Mouse (Mus musculus) inflammation-experienced regulatory T-cells, adult 6 months (primary cell): ENCODE data around the gene Dmc1. TPM values are rescaled to one million over a fixed set of nuclear protein-coding genes. Genes with fewer than 3 reads are reported as not detected.

Source experiments
- ATAC-seq: one replicate; pipeline ENCODE4 v1.8.0; 2017
- polyA plus RNA-seq, 3 experiments: library from polyadenylated mRNA; unstranded; fragments of 100-300 nt; shearing (Covaris generic); gene quantifications; one replicate each; pipeline ENCODE4 v1.2.1; 2017

Gene Dmc1
- polyA plus RNA-seq, 3 experiments from 2014 or later = not detected

DNA sequence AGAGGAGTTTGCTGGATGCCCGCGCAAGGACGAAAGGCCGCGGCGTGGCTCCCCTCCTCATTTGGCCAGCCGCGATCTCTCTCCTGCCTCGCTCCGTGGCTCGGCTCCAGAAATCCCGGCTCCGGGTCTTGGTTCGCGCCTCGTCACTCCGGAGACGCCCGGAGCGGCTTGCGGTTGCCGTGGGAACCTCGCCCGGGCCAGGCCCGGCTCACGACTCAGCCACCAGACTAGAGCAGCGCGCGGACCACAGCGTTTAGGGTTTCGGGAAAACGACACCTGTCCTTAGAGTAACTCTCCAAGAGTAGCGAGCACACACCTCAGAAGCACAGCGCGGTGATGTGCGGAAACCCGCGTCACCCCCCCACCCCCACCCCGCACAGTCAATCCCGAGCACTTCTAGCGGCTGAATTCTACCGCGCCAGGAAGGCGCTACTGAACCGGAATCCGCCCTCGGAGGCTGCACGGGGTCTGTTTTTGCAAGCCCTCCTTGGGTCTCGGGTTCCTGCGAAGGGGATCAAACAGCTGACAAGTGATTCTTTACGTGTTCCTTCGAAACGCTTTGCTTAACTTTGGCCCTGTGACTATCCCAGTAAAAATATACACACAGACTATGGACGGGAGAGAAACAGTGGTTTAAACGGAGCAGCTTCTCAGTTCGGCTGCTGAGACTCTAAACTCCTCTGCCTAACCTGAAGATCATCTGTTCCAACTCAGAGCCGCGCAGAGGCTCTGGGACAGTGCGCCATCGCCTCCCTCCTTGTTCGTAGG is 93.2 kb downstream of the Dmc1 start:
- ATAC-seq = no peak

Other genes with a start within 250 kb of the Dmc1 start
- gene Tmem184b, start 201.5 kb downstream of the Dmc1 start, polyA plus RNA-seq = 10 to 100 TPM in 1 of 3 experiments, 1 to 10 TPM in 2; 8.2 to 12.8 (median 9.2) TPM
- gene Csnk1e, start 149.5 kb downstream of the Dmc1 start, polyA plus RNA-seq = 1 to 10 TPM; 4.2 to 6.5 (median 4.4) TPM
- gene Kcnj4, start 99.9 kb downstream of the Dmc1 start, polyA plus RNA-seq = not detected
- 1 to 10 TPM in 1 of 3 experiments, under 1 TPM in 2; 0.40 to 1.8 (median 0.42) TPM for gene Kdelr3, start 88.7 kb downstream of the Dmc1 start, polyA plus RNA-seq
- 10 to 100 TPM; 30.6 to 34.4 (median 33.2) TPM for gene Ddx17, start 58.4 kb downstream of the Dmc1 start, polyA plus RNA-seq
- under 1 TPM in 2 of 3 experiments, not detected in 1; 0.26 to 0.75 TPM for gene Fam227a, start 53.8 kb upstream of the Dmc1 start, polyA plus RNA-seq
- gene Cby1, start 54.1 kb upstream of the Dmc1 start, polyA plus RNA-seq = 10 to 100 TPM; 15.7 to 18.3 (median 16.8) TPM
- gene Tomm22, start 65.8 kb upstream of the Dmc1 start, polyA plus RNA-seq = 100 to 1,000 TPM; 185 to 255 (median 187) TPM
- gene Josd1, start 82.8 kb upstream of the Dmc1 start, polyA plus RNA-seq = 1 to 10 TPM; 3.3 to 4.6 (median 4.1) TPM
- gene Gtpbp1, start 85.7 kb upstream of the Dmc1 start, polyA plus RNA-seq = 10 to 100 TPM; 18.7 to 22.5 (median 21.5) TPM
- gene Sun2, start 137.4 kb upstream of the Dmc1 start, polyA plus RNA-seq = 10 to 100 TPM; 10.5 to 15.4 (median 12.4) TPM
- gene Dnal4, start 172.7 kb upstream of the Dmc1 start, polyA plus RNA-seq = 1 to 10 TPM; 6.5 to 9.4 (median 8.6) TPM
- 1 to 10 TPM in 1 of 3 experiments, under 1 TPM in 1, not detected in 1; 0.15 to 1.1 TPM for gene Nptxr, start 199.7 kb upstream of the Dmc1 start, polyA plus RNA-seq
- not detected for gene Npcd, start 229.1 kb upstream of the Dmc1 start, polyA plus RNA-seq
- 10 to 100 TPM; 10.5 to 13.1 (median 10.9) TPM for gene Cbx6, start 229.6 kb upstream of the Dmc1 start, polyA plus RNA-seq